Mouse (Mus musculus) liver, embryonic 15.5 days (tissue): ENCODE measurements around the gene Gprasp1. TPM values are rescaled to one million over a fixed set of nuclear protein-coding genes. Genes with fewer than 3 reads are reported as not detected.
A peak's percentile ranks its signal among the peaks of the same experiment; 100 is the strongest.
"Not testable (repeated sequence)": the region's sequence is repeated elsewhere in the genome, so short reads cannot be mapped to it uniquely, and the experiment has no call there.

Experiments used
- ATAC-seq: fragments of 200-750 bp; cut with Nextera tagmentation; 2 replicates; pipeline ENCODE4 v1.8.0; 2017; ENCODE audit warnings: moderate number of reproducible peaks, mild to moderate bottlenecking, moderate library complexity; ENCODE audit not compliant: insufficient read depth
- H3K27ac ChIP-seq: fragments of 300-500 bp; sonication (generic); replicated peaks from 2 replicates; pipeline ENCODE4 v1.5.1; 2015; ENCODE audit warnings: mild to moderate bottlenecking, inconsistent platforms
- H3K27me3 ChIP-seq: fragments of 300-500 bp; sonication (generic); 2 replicates; pipeline ENCODE4 v1.6.1; 2015; ENCODE audit warnings: mild to moderate bottlenecking, inconsistent platforms
- H3K36me3 ChIP-seq: fragments of 300-500 bp; sonication (generic); replicated peaks from 2 replicates; pipeline ENCODE4 v1.6.1; 2015; ENCODE audit warnings: moderate library complexity, mild to moderate bottlenecking, inconsistent platforms
- H3K4me1 ChIP-seq: fragments of 300-500 bp; sonication (generic); replicated peaks from 2 replicates; pipeline ENCODE4 v1.6.1; 2015; ENCODE audit warnings: inconsistent platforms
- H3K4me2 ChIP-seq: fragments of 300-500 bp; sonication (generic); 2 replicates; pipeline ENCODE4 v1.6.1; 2015; ENCODE audit warnings: moderate library complexity, mild to moderate bottlenecking, inconsistent platforms
- H3K4me3 ChIP-seq: fragments of 300-500 bp; sonication (generic); replicated peaks from 2 replicates; pipeline ENCODE4 v1.5.1; 2015; ENCODE audit warnings: mild to moderate bottlenecking, inconsistent platforms
- H3K9ac ChIP-seq: fragments of 300-500 bp; sonication (generic); 2 replicates; pipeline ENCODE4 v1.6.1; 2015; ENCODE audit warnings: moderate library complexity, mild to moderate bottlenecking, inconsistent platforms
- H3K9me3 ChIP-seq: fragments of 300-500 bp; sonication (generic); replicated peaks from 2 replicates; pipeline ENCODE4 v1.6.1; 2016; ENCODE audit warnings: inconsistent platforms
- WGBS: fragments of 180-500 bp; shearing (Covaris S2); methylation state at CpG from one replicate; pipeline ENCODE4 v1.1.7; 2015; ENCODE audit warnings: mixed read lengths; ENCODE audit not compliant: insufficient replicate concordance; 5-methylcytosine and 5-hydroxymethylcytosine counted together
- polyA plus RNA-seq: library from polyadenylated mRNA; unstranded; fragments of >200 nt; fragmentation: Nextera tagmentation; extraction: Ambion mirVana; gene quantifications from 2 replicates; pipeline ENCODE4 v1.2.1, GENCODE M21; 2015

The Gprasp1 gene
- polyA plus RNA-seq, 1 experiment from 2014 or later, result 6.2 TPM

GRCm38 (mm10) chrX:135768043-135768548 is 25.6 kb downstream of the Gprasp1 start:
- H3K4me2 ChIP-seq, result no peak overlapping the region
- H3K36me3 ChIP-seq, result no peaks in the 10 kb centered on the region
- no peaks in the 10 kb centered on the region for H3K4me1 ChIP-seq
- WGBS, result 28% methylated on average over 3 of the region's 3 CpGs
- no peak overlapping the region for H3K9ac ChIP-seq
- no peaks in the 10 kb centered on the region for H3K9me3 ChIP-seq
- ATAC-seq, result no peak
- no peak overlapping the region for H3K27ac ChIP-seq
- H3K27me3 ChIP-seq, result no peaks in the 10 kb centered on the region
- H3K4me3 ChIP-seq, result no peak overlapping the region

- ATAC-seq, result no peak
- no peaks in the 10 kb centered on the region for H3K4me1 ChIP-seq
- no peaks in the 10 kb centered on the region for H3K36me3 ChIP-seq
- WGBS, result 53% methylated on average over 2 of the region's 2 CpGs
- H3K27me3 ChIP-seq, result no peaks in the 10 kb centered on the region
- no peak overlapping the region for H3K4me2 ChIP-seq
- H3K4me3 ChIP-seq, result no peak overlapping the region
- no peaks in the 10 kb centered on the region for H3K9me3 ChIP-seq
- no peak overlapping the region for H3K9ac ChIP-seq
- H3K27ac ChIP-seq, result no peak overlapping the region
These were observed 26.0 kb downstream of the Gprasp1 start for GRCm38 (mm10) chrX:135768565-135768964.

- Histone ChIP-seq H3K27me3 (no peaks in the 10 kb centered on the region; the same call in 1 of the 2 replicates), H3K27ac (no peak overlapping the region), H3K4me1 (no peaks in the 10 kb centered on the region), H3K36me3 (no peaks in the 10 kb centered on the region), H3K9ac (no peak overlapping the region), H3K9me3 (no peaks in the 10 kb centered on the region), H3K4me3 (no peak overlapping the region), H3K4me2 (no peak overlapping the region)
- no peak for ATAC-seq
These were observed 49.0 kb downstream of the Gprasp1 start for GRCm38 (mm10) chrX:135791536-135791935.

- WGBS, result 65% methylated on average over 6 of the region's 6 CpGs
- H3K4me1 ChIP-seq, result no peaks in the 10 kb centered on the region
- no peak overlapping the region for H3K27ac ChIP-seq
- no peak overlapping the region for H3K4me2 ChIP-seq
- no peaks in the 10 kb centered on the region; the same call in 1 of the 2 replicates for H3K27me3 ChIP-seq
- H3K4me3 ChIP-seq, result no peak overlapping the region
- H3K9ac ChIP-seq, result no peak overlapping the region
- H3K9me3 ChIP-seq, result no peaks in the 10 kb centered on the region
- H3K36me3 ChIP-seq, result no peaks in the 10 kb centered on the region
- no peak for ATAC-seq
These were observed 49.8 kb downstream of the Gprasp1 start for GRCm38 (mm10) chrX:135792326-135792725.

GRCm38 (mm10) chrX:135795591-135796304 is 53.2 kb downstream of the Gprasp1 start:
- peak overlapping the region; percentile 47 for H3K4me3 ChIP-seq
- WGBS, result 14% methylated on average over 27 of the region's 27 CpGs

GRCm38 (mm10) chrX:135796305-135797211 is 54.0 kb downstream of the Gprasp1 start:
- ATAC-seq, result peak; percentile 57
- H3K9me3 ChIP-seq, H3K4me1 ChIP-seq, H3K27ac ChIP-seq, H3K27me3 ChIP-seq, H3K36me3 ChIP-seq, H3K9ac ChIP-seq: not testable (repeated sequence)
- Histone ChIP-seq H3K4me2 (peak overlapping the region; percentile 56), H3K4me3 (peak overlapping the region; percentile 47)
- WGBS, result 23% methylated on average over 26 of the region's 26 CpGs

More at GRCm38 (mm10) chrX:135795591-135796304, 53.2 kb downstream of the Gprasp1 start:
- not testable (repeated sequence) for H3K9ac ChIP-seq, H3K27me3 ChIP-seq, H3K36me3 ChIP-seq, H3K9me3 ChIP-seq, H3K4me1 ChIP-seq, H3K27ac ChIP-seq
- ATAC-seq, result peak; percentile 51; the same call in 1 of the 2 replicates
- H3K4me2 ChIP-seq, result peak overlapping the region; percentile 56

GRCm38 (mm10) chrX:135797212-135797644 is 54.7 kb downstream of the Gprasp1 start, which contains the start of gene Bhlhb9:
Gene Bhlhb9, plus strand, starts transcription at chrX:135797594.
- not testable (repeated sequence) for H3K27ac ChIP-seq, H3K4me1 ChIP-seq, H3K27me3 ChIP-seq, H3K9me3 ChIP-seq, H3K36me3 ChIP-seq, H3K9ac ChIP-seq, ATAC-seq
- Histone ChIP-seq H3K4me2 (peak within 1 kb of the TSS; percentile 56), H3K4me3 (peak within 1 kb of the TSS; percentile 47)
- 9% methylated on average over 3 of the region's 5 CpGs for WGBS

GRCm38 (mm10) chrX:135804149-135804548 is 61.6 kb downstream of the Gprasp1 start:
- no peaks in the 10 kb centered on the region for H3K36me3 ChIP-seq
- no peaks in the 10 kb centered on the region for H3K4me1 ChIP-seq
- ATAC-seq, result no peak
- 76% methylated on average over 3 of the region's 3 CpGs for WGBS
- no peak overlapping the region for H3K9ac ChIP-seq
- H3K27me3 ChIP-seq, result no peaks in the 10 kb centered on the region
- no peaks in the 10 kb centered on the region for H3K9me3 ChIP-seq
- no peak overlapping the region for H3K4me3 ChIP-seq
- H3K27ac ChIP-seq, result no peak overlapping the region
- no peak overlapping the region for H3K4me2 ChIP-seq

- Histone ChIP-seq H3K36me3 (no peaks in the 10 kb centered on the region), H3K9me3 (no peaks in the 10 kb centered on the region), H3K4me1 (no peaks in the 10 kb centered on the region), H3K4me3 (no peak overlapping the region), H3K9ac (no peak overlapping the region), H3K27me3 (no peaks in the 10 kb centered on the region), H3K27ac (no peak overlapping the region), H3K4me2 (no peak overlapping the region)
- 3% methylated on average over 1 of the region's 1 CpGs for WGBS
- no peak for ATAC-seq
These were observed 63.2 kb downstream of the Gprasp1 start for GRCm38 (mm10) chrX:135805780-135806179.

GRCm38 (mm10) chrX:135835896-135836295 is 93.4 kb downstream of the Gprasp1 start:
- not testable (repeated sequence) for H3K27me3 ChIP-seq, H3K9ac ChIP-seq, H3K9me3 ChIP-seq, H3K36me3 ChIP-seq, H3K4me2 ChIP-seq, H3K27ac ChIP-seq, H3K4me1 ChIP-seq, H3K4me3 ChIP-seq
- peak; percentile 49; the same call in 1 of the 2 replicates for ATAC-seq
- WGBS, result 36% methylated on average over 1 of the region's 1 CpGs

- Histone ChIP-seq H3K36me3 (no peaks in the 10 kb centered on the region), H3K9ac (no peak overlapping the region), H3K27ac (no peak overlapping the region), H3K4me2 (no peak overlapping the region), H3K4me3 (no peak overlapping the region), H3K27me3 (no peaks in the 10 kb centered on the region), H3K9me3 (no peaks in the 10 kb centered on the region), H3K4me1 (no peaks in the 10 kb centered on the region)
- 64% methylated on average over 2 of the region's 2 CpGs for WGBS
- ATAC-seq, result no peak
These were observed 95.4 kb downstream of the Gprasp1 start for GRCm38 (mm10) chrX:135837896-135838295.
